Mouse (Mus musculus) kidney, embryonic 15.5 days (tissue): ENCODE data around the gene Hoxc10. TPM values are rescaled to one million over a fixed set of nuclear protein-coding genes. Genes with fewer than 3 reads are reported as not detected.

ENCODE experiments used
- ATAC-seq: fragments of 200-750 bp; cut with Nextera tagmentation; replicated peaks from 2 replicates; pipeline ENCODE4 v1.8.0; 2017; ENCODE audit warnings: moderate TSS enrichment; ENCODE audit not compliant: low FRiP score
- H3K27ac ChIP-seq: fragments of 300-500 bp; sonication (generic); 2 replicates; pipeline ENCODE4 v1.5.1; 2015; ENCODE audit warnings: mild to moderate bottlenecking, inconsistent platforms
- H3K27me3 ChIP-seq: fragments of 300-500 bp; sonication (generic); 2 replicates; pipeline ENCODE4 v1.6.1; 2015; ENCODE audit warnings: inconsistent platforms
- H3K36me3 ChIP-seq: fragments of 300-500 bp; sonication (generic); 2 replicates; pipeline ENCODE4 v1.6.1; 2015; ENCODE audit warnings: inconsistent platforms
- H3K4me1 ChIP-seq: fragments of 300-500 bp; sonication (generic); 2 replicates; pipeline ENCODE4 v1.6.1; 2015; ENCODE audit warnings: inconsistent platforms
- H3K4me2 ChIP-seq: fragments of 300-500 bp; sonication (generic); 2 replicates; pipeline ENCODE4 v1.6.1; 2015; ENCODE audit warnings: moderate library complexity, mild to moderate bottlenecking, inconsistent platforms
- H3K4me3 ChIP-seq: fragments of 300-500 bp; sonication (generic); replicated peaks from 2 replicates; pipeline ENCODE4 v1.5.1; 2015; ENCODE audit warnings: mild to moderate bottlenecking, inconsistent platforms
- H3K9ac ChIP-seq: fragments of 300-500 bp; sonication (generic); 2 replicates; pipeline ENCODE4 v1.6.1; 2015; ENCODE audit warnings: mild to moderate bottlenecking, inconsistent platforms
- H3K9me3 ChIP-seq: fragments of 300-500 bp; sonication (generic); replicated peaks from 2 replicates; pipeline ENCODE4 v1.6.1; 2016; ENCODE audit warnings: inconsistent platforms
- WGBS: fragments of 180-500 bp; shearing (Covaris S2); methylation state at CpG from one replicate; pipeline ENCODE4 v1.1.7; 2015; ENCODE audit warnings: mixed read lengths; 5-methylcytosine and 5-hydroxymethylcytosine counted together
- polyA plus RNA-seq: library from polyadenylated mRNA; unstranded; fragments of >200 nt; fragmentation: Nextera tagmentation; extraction: Ambion mirVana; gene quantifications from 2 replicates; pipeline ENCODE4 v1.2.1, GENCODE M21; 2015

Gene Hoxc10
- polyA plus RNA-seq, 1 experiment from 2014 or later: 53.5 TPM

- Histone ChIP-seq H3K27ac (peak overlapping the region; percentile 96), H3K9ac (peak overlapping the region; percentile 75), H3K27me3 (peaks cover 85% of the 10 kb centered on the region), H3K36me3 (no peaks in the 10 kb centered on the region), H3K9me3 (no peaks in the 10 kb centered on the region), H3K4me3 (peak overlapping the region; percentile 65), H3K4me2 (peak overlapping the region; percentile 77), H3K4me1 (peaks cover 83% of the 10 kb centered on the region)
- ATAC-seq: no peak
- WGBS: under 1% methylated on average over 21 of the region's 21 CpGs
These were observed 9.1 kb downstream of the Hoxc10 start for GRCm38 (mm10) chr15:102975688-102976111.

- H3K27me3 ChIP-seq: peaks cover 80% of the 10 kb centered on the region
- peak within 1 kb of the TSS; percentile 65 for H3K4me3 ChIP-seq
- peak within 1 kb of the TSS; percentile 96 for H3K27ac ChIP-seq
These were observed 9.6 kb downstream of the Hoxc10 start, which contains the start of gene Hoxc9 for GRCm38 (mm10) chr15:102976171-102976570. Hoxc9 (plus strand) TSS chr15:102976439.

GRCm38 (mm10) chr15:102976631-102977422 lies 10.2 kb downstream of the Hoxc10 start:
- 0 out of 2 replicates have a peak, but pooled peaks have one; percentile 3 for ATAC-seq
- Histone ChIP-seq H3K9ac (peak overlapping the region; percentile 75), H3K27me3 (peaks cover 75% of the 10 kb centered on the region), H3K27ac (peak overlapping the region; percentile 96), H3K36me3 (no peaks in the 10 kb centered on the region), H3K9me3 (no peaks in the 10 kb centered on the region), H3K4me1 (peaks cover 75% of the 10 kb centered on the region), H3K4me2 (peak overlapping the region; percentile 77), H3K4me3 (peak overlapping the region; percentile 65)
- WGBS: under 1% methylated on average over 37 of the region's 37 CpGs

More at GRCm38 (mm10) chr15:102976171-102976570, 9.6 kb downstream of the Hoxc10 start, which contains the start of gene Hoxc9:
- H3K9ac ChIP-seq: peak within 1 kb of the TSS; percentile 75
- peak within 1 kb of the TSS; percentile 77 for H3K4me2 ChIP-seq
- no peaks in the 10 kb centered on the region for H3K36me3 ChIP-seq
- no peak for ATAC-seq
- no peaks in the 10 kb centered on the region for H3K9me3 ChIP-seq
- under 1% methylated on average over 16 of the region's 20 CpGs for WGBS
- peaks cover 82% of the 10 kb centered on the region for H3K4me1 ChIP-seq

- Histone ChIP-seq H3K4me2 (peak overlapping the region; percentile 77), H3K27ac (peak overlapping the region; percentile 96), H3K27me3 (peaks cover 74% of the 10 kb centered on the region), H3K9me3 (no peaks in the 10 kb centered on the region), H3K4me1 (peaks cover 68% of the 10 kb centered on the region), H3K9ac (peak overlapping the region; percentile 75), H3K4me3 (peak overlapping the region; percentile 65), H3K36me3 (no peaks in the 10 kb centered on the region)
- 0 out of 2 replicates have a peak, but pooled peaks have one; percentile 1 for ATAC-seq
- 2% methylated on average over 15 of the region's 16 CpGs for WGBS
These were observed 10.9 kb downstream of the Hoxc10 start for GRCm38 (mm10) chr15:102977423-102977974.

- Histone ChIP-seq H3K4me1 (peaks cover 70% of the 10 kb centered on the region), H3K4me2 (peak overlapping the region; percentile 77), H3K27ac (peak overlapping the region; percentile 96), H3K9me3 (no peaks in the 10 kb centered on the region), H3K36me3 (no peaks in the 10 kb centered on the region), H3K27me3 (peaks cover 73% of the 10 kb centered on the region), H3K9ac (peak overlapping the region; percentile 75), H3K4me3 (peak overlapping the region; percentile 65)
- no peak for ATAC-seq
- 5% methylated on average over 13 of the region's 13 CpGs for WGBS
These were observed 12.3 kb downstream of the Hoxc10 start for GRCm38 (mm10) chr15:102978615-102979515.

- Histone ChIP-seq H3K4me2 (peak overlapping the region; percentile 77), H3K4me3 (peak overlapping the region; percentile 65), H3K36me3 (0 out of 2 replicates have a peak, but pooled peaks cover 3% of the 10 kb centered on the region), H3K27me3 (peaks cover 71% of the 10 kb centered on the region), H3K9ac (peak overlapping the region; percentile 75), H3K9me3 (no peaks in the 10 kb centered on the region), H3K27ac (peak overlapping the region; percentile 96), H3K4me1 (peaks cover 72% of the 10 kb centered on the region)
- WGBS: 10% methylated on average over 1 of the region's 1 CpGs
- ATAC-seq: no peak
These were observed 13.3 kb downstream of the Hoxc10 start for GRCm38 (mm10) chr15:102979936-102980335.

- H3K36me3 ChIP-seq: 0 out of 2 replicates have a peak, but pooled peaks cover 3% of the 10 kb centered on the region
- peaks cover 71% of the 10 kb centered on the region for H3K27me3 ChIP-seq
- H3K4me1 ChIP-seq: peaks cover 72% of the 10 kb centered on the region
- H3K4me3 ChIP-seq: peak overlapping the region; percentile 65
- H3K9ac ChIP-seq: peak overlapping the region; percentile 75
- no peaks in the 10 kb centered on the region for H3K9me3 ChIP-seq
- no peak for ATAC-seq
- H3K4me2 ChIP-seq: peak overlapping the region; percentile 77
- 6% methylated on average over 11 of the region's 11 CpGs for WGBS
- peak overlapping the region; percentile 96 for H3K27ac ChIP-seq
These were observed 13.8 kb downstream of the Hoxc10 start for GRCm38 (mm10) chr15:102980352-102980751.

GRCm38 (mm10) chr15:102980912-102981311 lies 14.3 kb downstream of the Hoxc10 start:
- H3K9me3 ChIP-seq: no peaks in the 10 kb centered on the region
- H3K4me3 ChIP-seq: peak overlapping the region; percentile 65
- 0 out of 2 replicates have a peak, but pooled peaks cover 3% of the 10 kb centered on the region for H3K36me3 ChIP-seq
- H3K27ac ChIP-seq: peak overlapping the region; percentile 96
- WGBS: 1% methylated on average over 14 of the region's 14 CpGs
- no peak for ATAC-seq
- peak overlapping the region; percentile 75 for H3K9ac ChIP-seq
- H3K4me1 ChIP-seq: peaks cover 73% of the 10 kb centered on the region
- H3K27me3 ChIP-seq: peaks cover 71% of the 10 kb centered on the region
- H3K4me2 ChIP-seq: peak overlapping the region; percentile 77

GRCm38 (mm10) chr15:102981379-102982288 lies 15.0 kb downstream of the Hoxc10 start:
- 0 out of 2 replicates have a peak, but pooled peaks cover 3% of the 10 kb centered on the region for H3K36me3 ChIP-seq
- ATAC-seq: no peak
- H3K9ac ChIP-seq: peak overlapping the region; percentile 75
- H3K9me3 ChIP-seq: no peaks in the 10 kb centered on the region
- peak overlapping the region; percentile 65 for H3K4me3 ChIP-seq
- peaks cover 74% of the 10 kb centered on the region for H3K27me3 ChIP-seq
- peak overlapping the region; percentile 77 for H3K4me2 ChIP-seq
- H3K27ac ChIP-seq: peak overlapping the region; percentile 96
- WGBS: under 1% methylated on average over 88 of the region's 88 CpGs
- peaks cover 77% of the 10 kb centered on the region for H3K4me1 ChIP-seq

GRCm38 (mm10) chr15:102983716-102984115 lies 17.1 kb downstream of the Hoxc10 start:
- WGBS: 12% methylated on average over 12 of the region's 12 CpGs
- Histone ChIP-seq H3K4me1 (peaks cover 78% of the 10 kb centered on the region), H3K4me3 (peak overlapping the region; percentile 65), H3K9me3 (no peaks in the 10 kb centered on the region), H3K9ac (peak overlapping the region; percentile 75), H3K4me2 (peak overlapping the region; percentile 77), H3K27me3 (peaks cover 75% of the 10 kb centered on the region), H3K36me3 (0 out of 2 replicates have a peak, but pooled peaks cover 3% of the 10 kb centered on the region), H3K27ac (peak overlapping the region; percentile 75)
- ATAC-seq: no peak
